Mouse (Mus musculus): ENCODE measurements around the gene Cdk15.

Gene Cdk15

GRCm38 (mm10) chr1:59256751-59257231, at the start of gene Cdk15:
Gene Cdk15 (plus strand): TSS chr1:59256906.
- DNase-seq, result no peak

DNA sequence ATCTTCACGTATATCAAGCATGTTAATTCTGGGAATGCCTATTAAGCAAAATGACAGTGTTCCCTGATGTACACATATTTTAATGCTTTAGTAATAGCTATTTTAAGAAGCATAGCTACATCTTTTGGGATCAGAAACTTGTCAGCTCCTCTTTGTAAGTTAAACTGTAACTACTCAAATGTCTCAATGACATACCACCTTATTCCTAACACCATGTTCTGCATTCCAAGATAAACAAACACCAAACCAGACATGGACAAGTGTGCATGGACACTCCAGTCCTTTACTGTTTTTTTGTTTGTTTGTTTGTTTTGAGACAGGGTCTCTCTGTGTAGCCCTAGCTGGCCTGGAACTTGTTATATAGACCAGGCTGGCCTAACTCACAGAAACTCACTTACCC, 48.4 kb upstream of the Cdk15 start:
- no peak for DNase-seq

DNA sequence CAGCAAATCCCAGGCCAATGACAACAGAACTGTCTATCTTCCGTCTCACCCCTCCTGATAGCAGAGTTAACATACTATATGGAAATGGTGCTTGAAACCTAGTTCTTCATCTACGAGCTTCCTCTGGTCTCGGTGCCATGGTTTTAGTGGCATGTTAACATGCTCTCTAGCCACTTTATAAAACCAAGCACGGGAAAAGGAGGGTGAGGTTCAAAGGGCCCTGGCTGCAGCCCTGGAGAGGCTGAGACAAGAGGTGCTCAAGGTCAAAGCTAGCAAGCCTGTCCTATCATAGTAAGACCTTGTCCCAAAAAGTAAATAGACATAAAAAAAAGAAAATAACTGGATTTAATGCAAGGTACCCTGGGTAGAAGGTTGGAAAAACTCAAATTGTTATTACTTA, 45.1 kb upstream of the Cdk15 start:
- no peak for DNase-seq

DNA sequence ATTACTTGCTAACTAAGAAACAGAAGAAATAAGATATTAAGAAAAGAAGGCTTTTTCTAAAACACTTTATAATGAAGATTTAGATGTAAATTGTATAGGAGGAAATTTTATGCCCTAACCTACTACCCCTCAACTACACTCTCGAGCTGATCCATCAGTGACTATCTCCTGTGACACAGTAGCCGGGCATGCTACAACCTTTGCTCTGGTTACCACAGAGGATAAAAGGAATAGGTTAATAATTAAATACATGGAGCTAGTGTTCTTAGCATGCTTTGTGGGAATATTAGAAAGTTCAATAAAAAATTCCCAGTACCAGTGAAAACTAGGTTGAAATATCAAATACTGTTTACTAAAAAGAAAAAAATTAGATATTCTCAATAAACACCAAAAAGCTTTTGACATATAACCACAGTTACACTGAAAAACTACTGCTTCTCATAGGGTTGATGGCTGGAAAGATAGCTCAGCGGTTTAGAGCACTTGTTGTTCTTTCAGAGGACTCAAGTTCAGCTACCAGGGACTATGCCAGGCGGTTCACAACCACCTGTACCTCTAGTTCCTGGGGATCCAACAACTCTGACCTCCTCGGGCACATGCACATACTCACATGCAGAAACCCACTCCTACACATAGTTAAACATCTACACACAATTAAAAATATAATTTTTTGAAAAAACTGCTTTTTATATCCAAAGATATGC, 44.5 kb upstream of the Cdk15 start:
- DNase-seq, result no peak

DNA sequence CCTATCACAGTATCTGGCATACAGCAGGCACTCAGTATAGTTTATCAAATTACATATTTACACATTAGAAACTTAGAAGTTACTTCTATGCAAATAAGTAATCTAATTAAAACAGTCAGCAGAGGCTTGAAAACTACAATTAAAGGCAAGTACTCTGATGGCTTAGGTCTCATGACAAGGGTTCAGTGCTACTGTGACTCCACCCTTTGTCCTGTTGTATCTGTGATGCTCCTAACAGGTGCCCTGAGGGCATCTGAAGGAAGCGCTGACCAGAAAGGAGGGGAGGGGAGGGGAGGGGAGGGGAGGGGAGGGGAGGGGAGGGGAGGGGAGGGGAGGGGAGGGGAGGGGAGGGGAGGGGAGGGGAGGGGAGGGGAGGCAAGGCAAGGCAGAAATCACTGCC, 43.8 kb upstream of the Cdk15 start:
- no peak for DNase-seq

- DNase-seq, result peak; percentile 95
Observed at GRCm38 (mm10) chr1:59215446-59215845, 41.3 kb upstream of the Cdk15 start.

- no peak for DNase-seq
Observed at GRCm38 (mm10) chr1:59220371-59220770, 36.3 kb upstream of the Cdk15 start.

DNA sequence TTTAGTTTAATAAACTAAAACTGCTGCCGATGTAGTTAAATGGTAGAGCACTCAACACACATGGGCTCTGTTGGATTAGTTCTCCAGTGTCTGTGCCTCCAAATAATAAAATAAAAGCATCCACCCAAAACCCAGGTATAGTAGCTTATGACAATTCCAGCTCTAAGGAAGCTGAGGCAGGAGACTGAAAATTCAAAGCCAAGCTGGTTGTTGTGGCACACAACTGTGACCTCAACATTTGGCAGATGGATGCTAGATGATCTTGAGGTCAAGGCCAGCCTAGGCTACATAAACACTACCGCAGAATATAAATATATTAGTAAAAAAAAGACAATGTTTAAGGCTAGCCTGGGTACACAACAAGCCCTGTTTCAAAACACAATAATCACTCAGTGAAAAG, 35.1 kb upstream of the Cdk15 start:
- no peak for DNase-seq

- DNase-seq, result peak; percentile 84
Observed at GRCm38 (mm10) chr1:59222101-59222825, 34.4 kb upstream of the Cdk15 start.

DNA sequence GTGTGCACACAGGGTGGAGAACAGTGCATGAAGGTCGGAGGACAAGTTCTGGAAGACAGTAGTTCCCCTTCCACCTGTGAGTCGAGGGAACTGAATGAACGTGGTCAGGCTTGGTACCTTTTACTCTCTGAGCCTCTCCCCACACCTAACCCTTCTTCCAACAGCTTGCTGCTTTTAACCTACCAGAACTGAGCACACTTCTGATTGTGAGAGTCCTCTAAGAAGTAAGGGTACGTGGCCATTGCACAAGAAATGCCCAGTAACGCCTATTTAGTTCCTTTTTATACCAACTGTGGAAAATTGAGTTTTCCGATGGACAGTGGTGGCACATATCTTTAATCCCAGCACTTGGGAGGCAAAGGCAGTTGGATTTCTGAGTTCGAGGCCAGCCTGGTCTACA, 28.2 kb upstream of the Cdk15 start:
- no peak for DNase-seq

DNA sequence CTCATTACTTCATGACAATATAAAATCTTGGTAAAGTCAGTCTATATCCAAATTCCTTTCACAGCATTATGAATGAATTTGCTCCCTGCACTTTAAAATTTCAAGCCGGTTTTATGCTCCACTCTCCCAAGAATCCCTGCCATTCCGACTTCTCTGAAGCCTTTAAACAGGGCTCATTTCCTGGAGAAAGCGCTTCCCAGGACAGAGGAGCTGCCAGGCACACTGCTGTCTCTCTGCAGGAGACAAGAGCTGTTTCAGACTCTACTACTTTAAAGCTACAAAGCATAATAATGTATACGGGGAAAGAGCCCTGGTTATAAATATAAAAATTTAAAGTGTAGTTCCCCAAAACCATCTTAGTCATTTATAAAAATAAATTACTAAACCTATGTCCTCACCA, 27.5 kb upstream of the Cdk15 start:
- DNase-seq, result peak; percentile 81

DNA sequence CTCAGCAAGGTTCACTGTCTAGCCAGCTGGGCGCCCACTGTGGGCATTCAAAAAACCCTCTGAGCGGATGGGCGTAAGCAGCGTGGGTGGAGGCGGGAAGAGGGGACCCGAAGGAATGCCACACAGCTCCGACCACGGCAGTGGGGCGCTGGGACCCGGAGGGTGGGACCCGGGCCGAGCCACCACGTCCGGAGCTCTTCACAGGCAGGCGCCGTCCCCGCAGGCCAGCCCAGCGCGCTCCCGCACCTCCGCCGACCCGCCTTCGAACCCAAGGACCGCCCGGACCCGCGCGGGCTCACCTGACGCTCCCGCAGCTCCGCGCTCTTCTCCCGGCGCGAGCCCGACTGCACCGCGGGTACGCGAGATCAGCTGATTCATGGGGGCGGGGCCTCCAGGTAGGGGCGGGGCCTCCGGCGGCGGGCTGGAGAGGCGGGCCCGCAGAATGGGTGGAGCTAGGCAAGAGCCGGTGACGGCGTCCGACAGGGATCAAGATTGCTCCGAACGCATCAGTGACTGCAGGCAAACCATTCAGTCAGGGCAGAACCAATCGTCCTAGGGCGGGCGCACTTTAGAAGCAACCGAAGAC, 19.8 kb upstream of the Cdk15 start, which contains the start of gene Als2:
TSS of gene Als2 (minus strand) at position 376 of the 586 bp plus-strand sequence.
- peak; percentile 97 for DNase-seq

DNA sequence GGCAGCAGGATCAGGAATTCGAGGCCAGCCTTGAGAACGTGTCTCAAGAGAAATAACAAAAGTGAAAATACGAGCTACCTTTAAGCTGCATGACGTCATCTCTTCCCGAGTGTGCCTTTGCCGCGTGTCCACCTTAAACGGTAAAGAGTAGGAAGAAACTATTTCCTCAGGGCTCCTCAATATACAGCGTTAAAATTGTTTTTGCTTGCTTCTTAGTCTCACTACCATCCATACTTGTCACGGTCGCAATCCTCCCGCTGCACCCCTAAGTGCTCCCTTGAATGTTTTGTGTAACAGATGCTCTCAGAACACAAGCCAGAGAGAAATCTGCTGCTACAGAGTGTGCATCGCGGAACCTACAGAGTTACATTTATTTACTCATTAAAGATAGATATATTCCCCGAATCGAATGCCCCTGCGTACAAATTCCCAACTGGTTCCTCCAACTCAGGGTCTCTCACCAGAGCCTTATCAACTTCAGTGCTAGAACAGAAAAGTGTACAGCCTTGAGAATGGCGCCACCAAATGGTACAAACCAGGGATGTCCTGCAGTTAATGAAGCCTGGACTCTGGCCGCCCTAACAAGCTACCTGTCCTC, 19.0 kb upstream of the Cdk15 start:
- DNase-seq, result peak; percentile 84

- no peak for DNase-seq
Observed at GRCm38 (mm10) chr1:59243770-59244169, 12.9 kb upstream of the Cdk15 start.

- peak; percentile 67 for DNase-seq
Observed at GRCm38 (mm10) chr1:59247602-59248001, 9.1 kb upstream of the Cdk15 start.

DNA sequence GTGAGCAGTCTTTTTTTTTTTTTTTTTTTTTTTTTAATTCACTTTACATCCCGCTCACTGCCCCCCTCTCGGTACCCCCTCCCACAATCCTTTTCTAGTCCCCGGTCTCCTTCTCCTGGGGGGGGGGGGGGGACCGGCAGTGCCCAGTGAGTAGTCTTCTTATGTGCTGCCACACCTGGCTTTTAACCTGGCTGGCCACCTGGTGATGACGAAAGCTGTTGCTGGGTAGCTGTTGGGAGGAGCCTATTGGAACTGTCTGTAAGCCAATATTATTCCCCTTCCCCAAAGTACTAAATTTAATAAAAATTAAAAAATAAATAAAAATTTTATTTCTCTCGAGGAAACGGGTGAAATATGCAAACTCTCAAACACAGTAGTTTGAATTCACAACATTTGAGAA, 3.9 kb upstream of the Cdk15 start:
- no peak for DNase-seq

- no peak for DNase-seq
Observed at GRCm38 (mm10) chr1:59253301-59253909, 3.3 kb upstream of the Cdk15 start.

DNA sequence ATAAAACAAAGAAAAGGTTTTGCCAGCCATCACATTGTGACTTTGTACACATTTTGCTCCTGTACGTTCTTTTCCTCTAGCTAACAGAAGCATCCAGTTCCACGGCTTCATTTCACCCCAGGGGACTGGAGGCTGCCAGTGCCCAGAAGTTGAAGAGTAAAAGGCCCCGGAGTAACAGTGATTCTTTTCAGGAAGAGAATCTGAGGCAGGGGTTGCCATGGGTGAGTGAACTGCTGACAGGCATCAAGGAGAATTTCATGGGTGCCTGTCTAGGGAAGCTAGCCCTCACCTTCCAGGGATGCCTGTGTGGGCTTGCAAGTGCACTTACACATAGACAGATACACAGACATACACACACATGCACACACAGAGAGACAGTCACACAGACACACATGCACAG, 1.0 kb downstream of the Cdk15 start:
- no peak for DNase-seq

GRCm38 (mm10) chr1:59268931-59269330, 12.2 kb downstream of the Cdk15 start:
- DNase-seq, result no peak

GRCm38 (mm10) chr1:59269466-59269865, 12.8 kb downstream of the Cdk15 start:
- DNase-seq, result no peak

DNA sequence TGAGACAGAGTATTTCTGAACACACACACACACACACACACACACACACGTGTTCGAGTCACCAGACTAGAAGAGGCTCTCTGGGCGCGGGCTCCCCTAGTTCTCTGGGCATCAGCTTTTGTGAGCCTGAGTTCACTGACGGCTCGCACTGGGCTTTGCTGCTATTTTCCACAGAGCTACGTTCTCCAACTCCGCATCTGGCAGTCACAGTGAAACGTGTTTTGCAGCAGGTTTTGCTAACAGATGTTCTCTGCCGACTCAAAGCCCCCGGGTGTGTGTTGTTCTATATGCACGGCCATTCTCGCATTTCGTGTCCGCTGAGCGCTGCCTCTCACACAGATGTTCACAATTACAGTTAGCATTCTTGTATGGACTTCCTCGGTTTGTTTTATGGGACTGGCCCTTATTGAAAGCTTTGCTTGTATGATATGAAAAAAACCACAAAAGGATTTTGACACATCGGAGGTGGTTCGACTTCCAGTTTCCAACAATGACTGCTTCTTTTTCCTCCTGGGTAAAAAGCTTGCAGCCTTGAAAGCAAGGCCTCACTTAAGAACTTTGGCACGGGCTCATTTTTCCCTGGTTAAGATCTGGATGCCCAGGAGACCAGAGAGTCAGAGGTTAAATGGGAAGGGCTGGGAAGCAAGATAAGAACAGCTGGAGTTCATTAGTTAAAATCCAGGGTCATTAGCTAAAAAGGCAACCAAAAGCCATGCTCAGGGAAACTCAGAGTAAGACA, 13.4 kb downstream of the Cdk15 start:
- no peak for DNase-seq

GRCm38 (mm10) chr1:59272189-59272588, 15.5 kb downstream of the Cdk15 start:
- DNase-seq, result no peak

All from cerebellum, adult 11-12 months (tissue).